Mouse (Mus musculus) Patski (cell line): Measurements from ENCODE around the gene 1700042G07Rik. TPM values are rescaled to one million over a fixed set of nuclear protein-coding genes. Genes with fewer than 3 reads are reported as not detected.
A peak's percentile ranks its signal among the peaks of the same experiment; 100 is the strongest.

Experiments used
- ATAC-seq: fragments of 100-300 bp; one replicate; pipeline ENCODE4 v1.8.0; 2021
- CTCF ChIA-PET: fragments of 350-600 bp; sonication (Branson Sonifier 250); formaldehyde crosslinking; loops from one replicate; lab custom pipeline; 2022; ENCODE audit warnings: inconsistent platforms; lab: Charles Lee
- POLR2A ChIA-PET: fragments of 350-600 bp; sonication (Branson Sonifier 250); formaldehyde crosslinking; loops from one replicate; lab custom pipeline; 2022; ENCODE audit warnings: antibody characterized with exemption, inconsistent platforms; lab: Charles Lee
- DNase-seq: peaks from one replicate; pipeline ENCODE4 v3.0.0-alpha.2; 2011; ENCODE audit warnings: low read depth, low spot score
- H3K27me3 ChIP-seq: fragments of 371-371 bp; one replicate; pipeline ENCODE4 v1.5.1; 2021
- CTCF ChIP-seq: fragments of 100-300 bp; IDR thresholded peaks from one replicate; pipeline ENCODE4 v1.5.1; 2021
- in situ Hi-C: fragments of 300-500 bp; cut with MboI; formaldehyde crosslinking; loops from 3 replicates; pipeline ENCODE4 v1.11.1; 2018; ENCODE audit warnings: low pct_unique_long_range_greater_than_20kb, mixed read lengths
- polyA plus RNA-seq: library from polyadenylated mRNA; unstranded; gene quantifications from one replicate; pipeline ENCODE4 v1.2.3, GENCODE M21; 2021

The 1700042G07Rik gene
- polyA plus RNA-seq, 1 experiment from 2014 or later = not detected

DNA sequence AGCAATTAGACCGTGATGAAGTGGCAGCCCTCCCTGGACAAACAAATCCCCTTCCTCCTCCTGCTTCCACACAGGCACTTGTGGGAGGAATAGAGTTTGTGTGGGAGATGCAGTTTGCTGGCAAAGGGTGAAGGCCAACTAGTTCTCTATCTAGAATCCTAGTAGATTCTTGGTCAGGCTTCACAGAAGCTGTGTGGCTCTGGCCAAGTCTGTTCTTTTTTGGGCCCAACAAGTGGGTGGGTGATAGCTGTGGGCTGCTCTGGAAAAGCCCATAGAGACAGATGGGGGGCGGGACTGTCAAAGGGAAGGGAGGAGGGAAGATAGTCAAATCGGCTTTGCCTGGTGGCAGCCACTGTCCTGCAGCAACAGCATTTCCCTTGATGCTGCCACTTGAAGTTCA is 12.4 kb upstream of the 1700042G07Rik start:
- TF ChIP-seq CTCF = no peak
- no peaks in the 10 kb centered on the region for H3K27me3 ChIP-seq
- in situ Hi-C loops = no loop called here
- CTCF ChIA-PET = no interaction called here
- no peak for DNase-seq
- POLR2A ChIA-PET = no interaction called here
- no peak for ATAC-seq

DNA sequence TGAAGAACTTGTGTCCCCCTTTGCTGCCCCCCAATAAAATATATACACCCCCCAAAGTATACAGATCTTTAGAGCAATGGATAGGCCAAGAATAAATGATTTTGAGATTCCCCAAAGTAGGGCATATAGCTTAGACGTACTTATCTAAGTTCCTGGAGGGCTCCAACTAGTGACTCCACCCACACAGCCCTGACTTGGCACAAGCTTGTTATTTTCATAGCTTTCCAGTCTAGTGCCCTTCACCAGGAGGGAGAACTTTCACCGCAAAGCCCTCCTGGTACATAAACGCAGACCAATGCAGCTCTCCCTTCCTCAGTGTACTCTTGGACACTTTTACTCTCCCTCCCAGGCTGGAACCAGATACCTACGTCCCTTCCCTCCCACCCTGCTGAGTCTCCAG is 11.0 kb upstream of the 1700042G07Rik start:
- no peak for DNase-seq
- in situ Hi-C loops = no loop called here
- no peak for TF ChIP-seq CTCF
- H3K27me3 ChIP-seq = no peaks in the 10 kb centered on the region
- ChIA-PET CTCF (no interaction called here), POLR2A (no interaction called here)
- no peak for ATAC-seq

DNA sequence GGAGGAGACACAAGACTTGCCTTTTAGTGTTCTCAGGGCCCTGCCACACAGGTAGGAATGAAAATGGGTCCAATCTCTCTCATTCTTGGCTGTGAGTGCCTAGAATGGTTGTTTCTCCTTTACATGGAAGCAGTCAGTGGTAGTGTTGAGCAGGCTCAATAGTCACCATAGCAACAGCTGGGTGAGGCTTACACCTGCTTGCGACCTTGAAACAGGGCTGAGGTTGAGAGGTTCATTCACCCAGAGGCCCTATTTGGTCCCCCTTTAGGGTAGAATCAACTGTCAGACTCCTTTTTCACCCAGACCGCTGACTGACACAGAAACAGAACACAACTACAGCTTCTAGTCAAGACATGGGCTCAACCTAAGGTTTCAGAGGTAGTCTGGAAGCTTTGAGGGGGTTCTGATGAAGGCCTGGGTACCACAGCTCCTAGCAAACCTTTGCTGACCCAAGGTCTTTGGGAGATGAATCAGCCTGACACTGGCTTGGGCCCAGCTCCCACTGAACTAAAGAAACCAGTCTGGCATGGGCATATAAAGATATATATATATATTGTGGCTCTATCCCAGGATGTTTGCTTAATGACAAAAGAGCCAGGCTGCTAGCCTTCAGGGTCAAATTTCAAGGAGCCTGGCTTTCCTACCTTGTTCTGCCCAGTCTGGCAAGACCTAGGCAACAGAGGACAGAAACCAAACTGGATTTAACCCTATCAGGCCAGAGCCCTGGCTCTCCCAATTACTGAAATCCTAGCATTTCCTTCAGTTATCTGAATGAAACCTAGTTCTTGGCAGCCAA is 8.2 kb upstream of the 1700042G07Rik start:
- in situ Hi-C loops = no loop called here
- POLR2A ChIA-PET = interaction anchor here (0.6 kb wide), 1 partner anchor 16 kb away, joined by 3 read pairs; no protein-coding TSS in a partner anchor
- H3K27me3 ChIP-seq = no peaks in the 10 kb centered on the region
- DNase-seq (no peak), ATAC-seq (no peak)
- CTCF ChIA-PET = no interaction called here
- TF ChIP-seq CTCF = no peak

DNA sequence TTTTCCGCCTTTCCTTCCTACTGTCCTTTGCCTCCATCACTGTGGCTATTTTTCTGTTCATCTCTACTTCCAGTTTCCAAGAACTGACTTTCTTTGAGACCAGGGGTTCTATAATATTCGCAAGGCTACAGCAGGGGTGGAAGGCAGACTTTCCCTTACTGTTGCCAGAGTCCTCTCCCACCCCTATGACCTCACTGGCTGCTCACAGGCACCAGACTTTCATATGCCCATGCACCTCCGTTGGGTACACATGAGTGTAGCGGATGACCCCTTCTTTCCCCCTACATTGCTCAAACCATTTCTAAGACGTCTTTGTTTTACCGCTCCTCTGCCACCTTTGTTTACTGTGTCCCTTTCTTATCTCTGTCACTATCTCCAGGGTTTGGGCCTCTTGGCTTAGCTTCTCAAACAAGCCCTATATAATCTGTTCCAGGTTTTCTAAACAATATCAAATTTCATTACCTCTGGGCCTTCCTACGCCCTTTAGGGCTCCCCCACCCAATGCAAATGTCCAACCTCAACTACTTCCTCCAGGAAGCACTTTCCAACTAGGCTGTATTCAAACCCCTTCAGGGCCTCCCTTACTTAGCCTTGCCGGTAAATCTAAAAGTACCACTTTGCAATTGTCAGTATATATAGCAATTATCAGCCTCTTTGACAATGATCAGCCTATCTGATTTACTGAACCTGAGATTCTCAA is 7.3 kb upstream of the 1700042G07Rik start:
- in situ Hi-C loops = no loop called here
- POLR2A ChIA-PET = no interaction called here
- ATAC-seq = no peak
- no peaks in the 10 kb centered on the region for H3K27me3 ChIP-seq
- no peak for DNase-seq
- CTCF ChIA-PET = no interaction called here
- TF ChIP-seq CTCF = no peak

DNA sequence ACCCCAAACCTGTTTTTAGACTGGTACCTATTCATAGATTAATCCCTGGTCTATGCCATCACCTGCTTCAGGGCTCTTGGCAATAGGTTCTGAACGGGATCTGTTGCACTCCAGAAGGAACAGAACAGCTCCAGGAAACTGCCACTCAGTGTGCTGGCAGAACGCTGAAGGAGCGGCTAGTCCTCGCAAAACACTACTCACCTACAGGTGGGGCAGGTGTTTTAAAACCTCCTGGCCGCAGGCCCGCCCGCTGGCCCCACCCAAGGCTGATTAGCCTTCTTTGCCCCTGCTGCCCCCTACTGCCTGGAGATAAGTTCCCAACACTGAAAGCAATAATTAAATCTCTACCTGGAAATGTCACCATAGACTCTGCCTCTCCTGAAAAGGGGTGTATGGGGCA is 5.8 kb upstream of the 1700042G07Rik start, which contains the start of gene Tspan1:
Gene Tspan1 (minus strand): TSS at position 198 of the 400 bp plus-strand sequence.
- ATAC-seq (no peak), DNase-seq (no peak)
- ChIA-PET CTCF (interaction anchor here (0.8 kb wide), 1 partner anchor 29 kb away, joined by 3 read pairs; no protein-coding TSS in a partner anchor), POLR2A (no interaction called here)
- H3K27me3 ChIP-seq = no peaks in the 10 kb centered on the region
- in situ Hi-C loops = no loop called here
- peak; percentile 19 for TF ChIP-seq CTCF

DNA sequence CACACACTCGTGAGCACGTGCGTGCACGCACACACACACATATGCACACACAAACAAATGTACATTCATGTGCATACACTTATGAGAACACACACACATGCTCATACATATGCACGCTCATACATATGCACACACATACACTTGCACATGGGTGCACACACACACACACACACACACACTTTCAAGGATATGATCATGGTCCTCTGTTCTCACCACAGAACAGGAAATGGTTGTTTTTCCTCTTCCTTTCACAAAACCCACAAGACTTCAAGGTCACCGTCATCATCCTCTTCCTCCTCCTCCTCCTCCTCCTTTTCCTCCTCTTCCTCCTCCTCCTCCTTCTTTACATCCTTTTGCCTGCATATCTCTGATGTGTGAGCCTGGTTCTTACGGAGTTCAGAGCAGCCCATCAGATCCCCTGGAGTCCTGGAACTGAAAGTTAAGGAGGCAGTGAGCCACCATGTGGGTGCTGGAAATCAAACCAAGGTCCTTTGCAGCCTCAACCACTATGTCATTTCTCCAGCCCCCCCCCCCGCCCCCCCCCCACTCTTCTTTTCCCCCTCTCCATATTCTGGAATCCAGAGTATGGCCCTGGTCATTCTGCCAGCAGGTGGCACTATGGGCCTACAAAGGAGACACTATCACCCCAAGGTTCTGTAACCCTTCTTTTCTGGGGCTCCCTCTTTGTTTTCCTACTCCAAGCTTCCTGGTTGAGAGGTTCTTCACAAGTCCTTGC is 4.4 kb upstream of the 1700042G07Rik start:
- DNase-seq (no peak), ATAC-seq (no peak)
- in situ Hi-C loops = no loop called here
- H3K27me3 ChIP-seq = no peaks in the 10 kb centered on the region
- POLR2A ChIA-PET = no interaction called here
- CTCF ChIA-PET = no interaction called here
- TF ChIP-seq CTCF = peak; percentile 65

DNA sequence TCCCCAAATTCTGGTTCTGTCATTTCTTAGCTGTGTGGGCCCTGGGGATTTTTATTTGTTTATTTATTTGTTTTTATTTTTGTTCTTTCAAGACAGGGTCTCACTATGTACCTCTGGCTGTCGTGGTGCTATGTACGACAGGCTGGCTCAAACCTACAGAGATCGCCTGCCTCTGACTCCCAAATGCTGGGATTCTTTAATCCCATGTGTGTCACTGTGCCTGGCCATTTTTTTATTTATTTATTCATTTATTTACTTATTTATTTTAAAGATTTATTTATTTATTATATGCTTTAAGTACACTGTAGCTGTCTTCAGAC is 3.9 kb upstream of the 1700042G07Rik start:
- no peak for TF ChIP-seq CTCF
- H3K27me3 ChIP-seq = no peaks in the 10 kb centered on the region
- in situ Hi-C loops = no loop called here
- CTCF ChIA-PET = no interaction called here
- POLR2A ChIA-PET = no interaction called here
- ATAC-seq = no peak
- no peak for DNase-seq

DNA sequence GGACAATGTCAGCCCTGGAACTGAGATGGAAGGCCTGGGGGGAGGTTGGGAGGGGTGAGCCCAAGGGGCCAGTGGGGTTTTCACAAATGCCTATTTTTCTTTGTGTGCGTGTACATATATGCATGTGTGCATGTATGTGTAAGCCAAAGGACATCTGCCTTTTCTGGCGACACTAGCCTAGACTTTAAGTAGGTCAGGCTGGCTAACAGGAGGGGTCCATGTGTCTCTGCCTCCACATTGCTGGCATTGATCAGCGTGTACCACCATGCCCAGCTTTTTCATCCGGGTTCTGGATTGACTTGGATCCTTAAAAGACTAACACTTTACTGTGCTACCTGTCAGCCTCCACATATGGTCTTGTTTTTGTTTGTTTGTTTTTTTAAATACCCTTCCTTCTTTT is 580 bp downstream of the 1700042G07Rik start:
- no peak for TF ChIP-seq CTCF
- POLR2A ChIA-PET = no interaction called here
- in situ Hi-C loops = loop anchor here (5.0 kb wide), 1 partner anchor 109 kb away; no protein-coding TSS in a partner anchor
- H3K27me3 ChIP-seq = no peaks in the 10 kb centered on the region
- ATAC-seq (no peak), DNase-seq (no peak)
- CTCF ChIA-PET = no interaction called here

DNA sequence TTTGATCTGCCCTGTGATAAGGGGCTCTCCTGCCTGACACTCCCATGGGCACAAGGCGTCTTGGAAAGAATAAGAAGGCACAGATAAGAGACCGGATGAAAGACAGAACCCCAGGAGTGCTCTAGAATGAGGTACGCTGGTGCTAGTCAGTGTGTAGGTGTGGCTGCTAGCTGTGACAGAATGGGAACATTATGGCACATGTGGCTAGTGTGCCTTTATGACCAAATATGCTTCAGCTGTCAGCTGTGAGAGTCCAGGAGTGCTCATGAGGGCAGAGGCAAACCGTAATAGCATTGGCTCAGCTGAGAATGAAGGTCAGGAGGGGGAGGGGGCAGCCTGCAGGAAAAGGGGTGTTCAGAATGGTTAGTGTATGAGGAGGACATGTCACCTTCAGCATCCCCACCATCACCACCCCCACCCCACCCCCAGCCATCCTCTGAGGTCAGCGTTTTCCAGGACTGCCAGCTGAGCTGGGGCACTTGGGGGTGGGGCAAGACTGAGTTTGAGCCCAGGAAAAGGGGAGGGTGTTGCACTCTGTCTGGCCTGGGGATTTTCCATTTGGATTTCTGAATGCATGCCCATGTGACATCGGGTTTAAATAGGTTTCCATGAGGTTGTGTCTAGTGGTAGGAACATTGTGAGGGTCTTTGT is 1.4 kb downstream of the 1700042G07Rik start:
- no peak for DNase-seq
- H3K27me3 ChIP-seq = no peaks in the 10 kb centered on the region
- in situ Hi-C loops = loop anchor here (5.0 kb wide), 1 partner anchor 108 kb away; no protein-coding TSS in a partner anchor
- no peak for ATAC-seq
- no peak for TF ChIP-seq CTCF
- ChIA-PET POLR2A (interaction anchor here (0.7 kb wide), 1 partner anchor 28 kb away, joined by 3 read pairs; no protein-coding TSS in a partner anchor), CTCF (no interaction called here)

DNA sequence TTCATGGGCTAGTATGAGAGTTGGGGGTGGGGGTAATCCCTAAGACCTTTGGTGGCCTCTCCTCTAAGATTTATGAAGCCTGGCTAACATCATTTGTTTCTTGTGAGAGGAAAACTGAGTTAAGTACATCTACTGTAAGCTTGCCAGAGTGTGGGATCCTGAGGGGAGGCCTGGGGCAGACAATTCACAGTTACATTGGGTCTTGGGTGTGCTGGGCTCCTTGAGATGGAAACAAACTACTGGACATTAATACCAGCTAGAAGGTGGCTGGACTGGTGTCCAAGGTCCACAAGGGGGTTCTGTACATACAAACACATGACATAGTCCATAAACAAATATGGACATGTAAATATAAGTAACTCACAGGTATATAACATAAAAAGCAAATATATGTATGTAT is 2.0 kb downstream of the 1700042G07Rik start:
- POLR2A ChIA-PET = interaction anchor here (0.7 kb wide), 1 partner anchor 29 kb away, joined by 3 read pairs; no protein-coding TSS in a partner anchor
- CTCF ChIA-PET = interaction anchor here (1.0 kb wide), 1 partner anchor 40 kb away, joined by 3 read pairs; no protein-coding TSS in a partner anchor
- no peaks in the 10 kb centered on the region for H3K27me3 ChIP-seq
- no peak for TF ChIP-seq CTCF
- ATAC-seq (no peak), DNase-seq (no peak)
- in situ Hi-C loops = no loop called here
